8 mouse cellular contexts compared by ENCODE assay signal in genomic region chr1:93753911-93754572, GRCm38 (mm10). TPM values are rescaled to one million over a fixed set of nuclear protein-coding genes. Genes with fewer than 3 reads are reported as not detected.
DNase-seq lines count a peak whose midpoint lies in the region; ATAC-seq and TF ChIP-seq lines count a peak whose summit lies in the region.

No protein-coding gene starts in this region.

- no peaks in the 10 kb centered on the region; the same call in 1 of the 2 replicates for H3K4me1 ChIP-seq in cerebellum, adult 2 months (ENCODE audit: control insufficient read depth, insufficient read depth, low read length)
- H3K4me1 ChIP-seq in bone marrow macrophage, adult 2 months (ENCODE audit: control insufficient read depth, insufficient read depth, low read length), result peaks cover 36% of the 10 kb centered on the region
- H3K4me1 ChIP-seq in kidney, postnatal 0 days (replicated peaks; ENCODE audit: insufficient read depth, low read length), result 0 out of 2 replicates have a peak, but pooled peaks cover 3% of the 10 kb centered on the region

- H3K4me2 ChIP-seq in kidney, postnatal 0 days (ENCODE audit: low read length), result peak overlapping the region; percentile 88

- DNase-seq in cerebellum, adult 2 months, result no peak
- no peak for DNase-seq in cerebellum, postnatal 36 days
- DNase-seq in 3T3-L1 (ENCODE audit: low read depth, low spot score), result peak; percentile 39
- peak; percentile 26 to 29 for DNase-seq in frontal cortex, postnatal 14 days (ENCODE audit: low spot score in 2 of 2)
- peak; percentile 38 for DNase-seq in kidney, postnatal 0 days (ENCODE audit: low spot score)
- DNase-seq in lung, postnatal 14 days, result peak; percentile 28
- peak; percentile 28 for DNase-seq in splenic B cell, adult 2 months (ENCODE audit: low read depth, low spot score)

- peak overlapping the region; percentile 79 for H3K4me3 ChIP-seq in cerebellum, adult 2 months (replicated peaks; ENCODE audit: insufficient read depth, low read depth, low read length)
- H3K4me3 ChIP-seq in bone marrow macrophage, adult 2 months (ENCODE audit: insufficient read depth, low read length), result peak overlapping the region; percentile 97
- peak overlapping the region; percentile 99 for H3K4me3 ChIP-seq in kidney, postnatal 0 days (replicated peaks; ENCODE audit: low read depth, low read length)

- H3K9ac ChIP-seq in kidney, postnatal 0 days (ENCODE audit: low read depth, low read length), result peak overlapping the region; percentile 94

- peaks cover 15% of the 10 kb centered on the region for H3K36me3 ChIP-seq in kidney, postnatal 0 days (ENCODE audit: insufficient read depth, low read length)
- H3K36me3 ChIP-seq in splenic B cell, adult 2 months (ENCODE audit: control insufficient read depth, insufficient read depth, low read length, poor library complexity, severe bottlenecking), result 0 out of 2 replicates have a peak, but pooled peaks cover 3% of the 10 kb centered on the region

- peak; percentile 59 for ATAC-seq in kidney, postnatal 0 days (replicated peaks; ENCODE audit: low FRiP score, low read depth)

- H3K27me3 ChIP-seq in cerebellum, adult 2 months (ENCODE audit: control insufficient read depth, insufficient read depth, low read length), result no peaks in the 10 kb centered on the region
- no peaks in the 10 kb centered on the region for H3K27me3 ChIP-seq in kidney, postnatal 0 days (ENCODE audit: insufficient read depth, low read length)
- no peaks in the 10 kb centered on the region for H3K27me3 ChIP-seq in splenic B cell, adult 2 months (ENCODE audit: control insufficient read depth, insufficient read depth, low read length, poor library complexity, severe bottlenecking)

- H3K9me3 ChIP-seq in kidney, postnatal 0 days (replicated peaks; ENCODE audit: low read length), result no peaks in the 10 kb centered on the region

- no peak for TF ChIP-seq CTCF in cerebellum, adult 2 months (IDR thresholded peaks at IDR 0.05; ENCODE audit: borderline replicate concordance, insufficient read depth, low read depth, low read length)
- TF ChIP-seq CTCF in bone marrow macrophage, adult 2 months (IDR thresholded peaks at IDR 0.05; ENCODE audit: low read depth, low read length), result no peak
- no peak for TF ChIP-seq CTCF in kidney, postnatal 0 days (IDR thresholded peaks at IDR 0.05; ENCODE audit: low read depth)

- under 1% methylated on average over 59 of the region's 59 CpGs for WGBS in cerebellum, adult 2 months
- under 1% methylated on average over 58 of the region's 59 CpGs for WGBS in kidney, postnatal 0 days

- TF ChIP-seq POLR2A in cerebellum, adult 2 months (IDR thresholded peaks at IDR 0.05; ENCODE audit: borderline replicate concordance, insufficient read depth, low read length), result no peak
- TF ChIP-seq POLR2A in bone marrow macrophage, adult 2 months (IDR thresholded peaks at IDR 0.05; ENCODE audit: borderline replicate concordance, low read depth, low read length), result 0 out of 2 replicates have a peak, but pooled peaks have one; percentile 0

- no peak overlapping the region; the same call in 1 of the 2 replicates for H3K27ac ChIP-seq in cerebellum, adult 2 months (ENCODE audit: insufficient read depth, low read length)
- peak overlapping the region; percentile 78 for H3K27ac ChIP-seq in bone marrow macrophage, adult 2 months (ENCODE audit: insufficient read depth, low read depth, low read length)
- peak overlapping the region; percentile 94 for H3K27ac ChIP-seq in kidney, postnatal 0 days

RNA-seq across cellular contexts. Expression of gene Thap4, which starts 0.6 kb away (rescaled TPM):
- 39.8 and 41.7 TPM in 2 replicates for polyA plus RNA-seq in cerebellum, adult 2 months (2012; rRNA removed)
- polyA plus RNA-seq in bone marrow macrophage, adult 2 months (2012; ENCODE audit: insufficient read depth, insufficient read length, missing spikeins), result 22.1 and 22.2 TPM in 2 replicates
- 82.5 and 82.9 TPM in 2 replicates for polyA plus RNA-seq in kidney, postnatal 0 days (2015; fragmentation: Nextera tagmentation; extraction: Ambion mirVana)

RNA-seq across cellular contexts. Expression of gene Atg4b, which starts 2.7 kb away (rescaled TPM):
- polyA plus RNA-seq in cerebellum, adult 2 months (2012; rRNA removed), result 65.8 and 72.0 TPM in 2 replicates
- polyA plus RNA-seq in bone marrow macrophage, adult 2 months (2012; ENCODE audit: insufficient read depth, insufficient read length, missing spikeins), result 43.8 and 51.6 TPM in 2 replicates
- 84.6 and 88.4 TPM in 2 replicates for polyA plus RNA-seq in kidney, postnatal 0 days (2015; fragmentation: Nextera tagmentation; extraction: Ambion mirVana)

RNA-seq across cellular contexts. Expression of gene Dtymk, which starts 47.7 kb away (rescaled TPM):
- 96.5 and 100 TPM in 2 replicates for polyA plus RNA-seq in cerebellum, adult 2 months (2012; rRNA removed)
- 36.8 and 46.8 TPM in 2 replicates for polyA plus RNA-seq in bone marrow macrophage, adult 2 months (2012; ENCODE audit: insufficient read depth, insufficient read length, missing spikeins)
- polyA plus RNA-seq in kidney, postnatal 0 days (2015; fragmentation: Nextera tagmentation; extraction: Ambion mirVana), result 179 and 191 TPM in 2 replicates

RNA-seq across cellular contexts. Expression of gene Ing5, which starts 49.7 kb away (rescaled TPM):
- polyA plus RNA-seq in cerebellum, adult 2 months (2012; rRNA removed), result 7.5 TPM in 2 replicates
- 10.7 and 12.4 TPM in 2 replicates for polyA plus RNA-seq in bone marrow macrophage, adult 2 months (2012; ENCODE audit: insufficient read depth, insufficient read length, missing spikeins)
- polyA plus RNA-seq in kidney, postnatal 0 days (2015; fragmentation: Nextera tagmentation; extraction: Ambion mirVana), result 9.6 and 11.4 TPM in 2 replicates

Comparison
In these comparisons a context has a peak if more than half of its experiments do, and no peak if none do; other contexts are left out.
1. DNase-seq: peak in 3T3-L1 (single experiment), frontal cortex, postnatal 14 days (2 of 2), kidney, postnatal 0 days (single experiment), lung, postnatal 14 days (single experiment) and splenic B cell, adult 2 months (single experiment); none in cerebellum, adult 2 months (0 of 2) and cerebellum, postnatal 36 days (0 of 2).
2. Peak in every context shown above with its lines, with median percentiles within 50 percentile points of each other: H3K4me3 ChIP-seq.